Mouse (Mus musculus): ENCODE results near the gene Xxylt1.

DNA sequence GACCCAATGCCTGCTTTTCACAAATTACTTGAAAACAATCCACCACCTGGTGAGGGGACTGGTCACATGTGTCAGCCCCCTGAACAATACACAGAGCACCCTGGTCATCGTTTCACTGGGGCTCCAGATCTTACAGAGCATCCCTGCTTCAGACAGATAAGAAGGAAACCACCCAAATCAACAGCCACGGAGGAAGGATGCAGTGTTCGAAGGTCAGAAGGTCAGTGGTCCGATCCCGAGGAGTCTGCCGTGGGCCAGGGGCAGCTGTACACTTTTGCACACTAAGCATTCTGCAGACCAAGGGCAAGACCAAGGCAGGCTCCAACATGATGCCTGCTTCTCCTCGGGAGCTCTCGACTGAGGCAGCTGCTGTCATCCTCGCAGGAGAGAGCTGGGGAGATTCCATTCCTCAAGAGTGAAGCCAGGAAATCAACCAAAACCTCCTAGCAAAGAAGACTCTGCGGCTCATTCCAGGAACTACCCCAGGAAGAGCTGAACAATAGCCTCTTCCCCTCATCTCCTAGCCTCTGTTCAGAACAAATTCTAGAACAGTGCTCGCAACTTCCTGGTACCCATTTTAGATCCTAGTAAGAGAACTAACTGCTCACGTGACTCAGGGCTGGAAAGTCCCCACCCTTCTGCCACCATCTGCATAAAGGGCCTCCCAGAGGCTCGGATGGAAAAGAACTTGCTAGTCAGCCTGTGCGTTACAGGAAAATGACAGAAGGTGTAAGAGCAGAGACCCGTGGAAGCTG is 14.7 kb downstream of the Xxylt1 start:
- no peak for TF ChIP-seq CTCF (conservative IDR thresholded peaks at IDR 0.05; ENCODE audit: insufficient read depth, insufficient read length, low read depth, low read length)
- TF ChIP-seq POLR2A (IDR thresholded peaks at IDR 0.05; ENCODE audit: low read depth, low read length), result no peak

All from kidney, adult 2 months (tissue).